Mouse (Mus musculus) embryonic stem cell, embryonic (primary cell): ENCODE measurements around the gene Arid2.

Source experiments
- CTCF ChIA-PET, 4 experiments: fragments of 300-600 bp in 2 of 4; fragments of 350-600 bp in 2 of 4; sonication (Branson Sonifier 250); formaldehyde crosslinking; loops; one replicate each; lab custom pipeline; 2022; ENCODE audit warnings: inconsistent platforms in 2 of 4; lab: Charles Lee
- POLR2A ChIA-PET, 4 experiments: fragments of 300-600 bp in 2 of 4; fragments of 350-600 bp in 2 of 4; sonication (Branson Sonifier 250); formaldehyde crosslinking; loops; one replicate each; lab custom pipeline; 2022; ENCODE audit warnings: antibody characterized with exemption in 4 of 4, inconsistent platforms in 1 of 4; lab: Charles Lee

Gene Arid2

DNA sequence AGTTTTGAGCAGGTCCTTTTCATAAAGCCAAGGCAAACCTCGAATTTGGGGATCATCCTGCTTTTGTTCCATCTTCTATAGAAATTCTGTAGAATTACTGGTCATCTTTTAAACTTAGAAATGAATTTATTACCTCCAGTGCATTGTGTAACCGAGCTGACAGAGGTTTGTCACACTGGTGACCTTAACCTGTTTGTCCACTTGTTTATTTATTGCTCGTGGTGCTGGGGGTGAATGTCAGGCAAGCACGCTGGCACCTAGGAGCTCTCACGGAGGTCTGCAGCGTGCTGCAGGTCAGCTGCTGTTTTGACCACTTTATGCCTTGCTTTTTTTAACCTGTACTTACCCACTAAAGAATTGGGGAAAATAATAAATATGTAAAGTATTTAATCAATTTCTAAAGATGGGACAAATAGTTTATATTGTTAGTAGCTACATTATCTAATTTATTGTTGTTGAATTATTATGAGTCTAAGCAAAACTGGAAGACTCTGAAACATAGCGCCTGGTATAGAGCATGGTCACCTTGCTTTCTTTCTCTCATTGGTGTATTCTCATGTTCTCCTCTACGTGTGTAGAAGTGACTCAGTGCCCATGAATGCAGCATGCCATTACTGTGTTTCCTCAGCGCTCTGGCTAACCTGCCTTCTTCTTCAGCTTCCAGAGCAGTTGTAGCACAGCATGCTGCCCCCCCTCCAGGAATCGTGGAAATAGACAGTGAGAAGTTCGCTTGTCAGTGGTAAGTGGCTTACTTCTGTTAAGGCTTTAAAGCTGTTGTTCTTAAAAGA lies 79.1 kb downstream of the Arid2 start:
- CTCF ChIA-PET: no interaction called here
- POLR2A ChIA-PET: interaction anchor here in 2 of 4 experiments (0.6 to 2.1 kb wide), 5 partner anchors 9 to 191 kb away, joined by 3 to 4 read pairs (median 4); no protein-coding TSS in a partner anchor

DNA sequence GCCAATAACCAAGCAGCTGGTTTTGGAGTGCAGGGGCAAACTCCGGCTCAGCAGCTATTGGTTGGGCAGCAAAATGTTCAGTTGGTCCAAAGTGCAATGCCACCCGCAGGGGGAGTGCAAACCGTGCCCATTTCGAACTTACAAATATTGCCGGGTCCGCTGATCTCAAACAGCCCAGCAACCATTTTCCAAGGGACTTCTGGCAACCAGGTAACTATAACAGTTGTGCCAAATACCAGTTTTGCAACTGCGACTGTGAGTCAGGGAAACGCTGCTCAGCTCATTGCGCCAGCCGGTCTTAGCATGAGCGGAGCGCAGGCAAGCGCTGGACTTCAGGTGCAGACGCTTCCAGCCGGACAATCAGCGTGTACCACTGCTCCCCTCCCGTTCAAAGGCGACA lies 84.0 kb downstream of the Arid2 start:
- POLR2A ChIA-PET: interaction anchor here in 2 of 4 experiments (0.7 to 1.3 kb wide), 4 partner anchors 11 to 27 kb away, joined by 3 to 4 read pairs (median 3); no protein-coding TSS in a partner anchor
- CTCF ChIA-PET: interaction anchor here in 3 of 4 experiments (0.7 to 1.7 kb wide), 3 partner anchors 9 to 232 kb away, joined by 3 to 4 read pairs (median 3); no protein-coding TSS in a partner anchor

DNA sequence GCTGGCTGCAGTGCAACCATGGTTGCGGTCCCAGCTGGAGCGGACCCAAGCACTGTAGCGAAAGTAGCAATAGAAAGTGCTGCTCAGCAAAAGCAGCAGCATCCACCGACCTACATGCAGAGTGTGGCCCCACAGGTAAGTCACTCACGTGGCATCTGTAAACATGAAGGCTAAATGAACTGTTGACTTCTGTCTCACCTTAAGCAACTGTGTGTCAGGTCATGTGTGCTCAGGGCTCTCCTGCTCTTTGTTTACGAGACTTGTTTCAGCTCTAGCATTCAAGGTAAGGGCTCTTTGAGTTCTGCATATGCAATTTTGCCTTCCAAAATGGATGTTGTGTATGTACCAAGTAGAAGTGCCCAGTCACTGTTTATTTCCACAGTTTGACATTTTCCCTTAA lies 85.3 kb downstream of the Arid2 start:
- CTCF ChIA-PET: interaction anchor here in 2 of 4 experiments (1.0 to 1.5 kb wide), 3 partner anchors 10 to 581 kb away, joined by 3 to 5 read pairs (median 4); no protein-coding TSS in a partner anchor
- POLR2A ChIA-PET: interaction anchor here in 2 of 4 experiments (0.8 to 1.7 kb wide), 4 partner anchors 12 to 290 kb away, joined by 3 to 4 read pairs (median 3); no protein-coding TSS in a partner anchor

DNA sequence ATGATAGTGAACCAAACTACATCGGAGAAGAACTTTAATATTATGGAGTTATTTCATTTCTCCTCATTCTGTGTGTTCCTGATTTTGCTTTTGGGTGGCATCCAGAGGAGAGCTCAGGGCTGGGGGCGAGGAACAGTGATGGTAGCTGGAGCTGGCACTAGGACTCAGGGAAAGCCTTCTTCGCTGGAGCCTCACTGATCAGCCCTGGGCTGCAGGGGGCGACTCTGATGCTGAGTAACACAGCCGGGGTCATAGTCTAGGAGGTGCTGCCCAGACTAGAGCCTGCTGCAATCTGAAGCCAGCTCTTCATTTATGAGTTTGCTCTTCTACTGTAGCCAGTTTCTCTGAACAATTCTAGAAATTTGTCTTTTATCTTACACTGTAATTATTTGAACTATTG lies 85.8 kb downstream of the Arid2 start:
- ChIA-PET CTCF (interaction anchor here in 2 of 4 experiments (1.0 to 1.5 kb wide), 5 partner anchors 9 to 580 kb away, joined by 3 to 5 read pairs (median 3); no protein-coding TSS in a partner anchor), POLR2A (interaction anchor here in 3 of 4 experiments (0.7 to 1.7 kb wide), 7 partner anchors 12 to 291 kb away, joined by 3 to 4 read pairs (median 3); no protein-coding TSS in a partner anchor)

DNA sequence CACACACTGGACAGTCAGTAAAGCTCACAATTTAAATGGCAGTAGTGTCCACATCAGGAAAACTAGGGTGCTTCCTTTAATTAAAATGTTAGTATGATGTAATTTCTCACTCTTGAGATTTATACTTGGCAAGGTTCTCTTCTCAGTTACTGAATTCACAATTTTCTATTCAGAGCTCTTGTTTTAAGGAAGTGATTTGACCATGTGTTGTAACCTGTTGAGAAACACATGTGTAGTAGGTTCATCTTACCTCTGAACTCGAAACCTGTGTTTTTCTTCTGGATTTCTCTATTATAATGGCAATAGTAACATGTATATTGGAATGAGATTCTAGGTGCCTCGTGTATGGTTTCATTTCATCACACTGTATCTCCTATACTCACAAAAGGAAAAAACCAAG lies 88.9 kb downstream of the Arid2 start:
- ChIA-PET CTCF (no interaction called here), POLR2A (interaction anchor here in 2 of 4 experiments (0.6 to 1.2 kb wide), 4 partner anchors 12 to 95 kb away, joined by 3 read pairs; no protein-coding TSS in a partner anchor)

DNA sequence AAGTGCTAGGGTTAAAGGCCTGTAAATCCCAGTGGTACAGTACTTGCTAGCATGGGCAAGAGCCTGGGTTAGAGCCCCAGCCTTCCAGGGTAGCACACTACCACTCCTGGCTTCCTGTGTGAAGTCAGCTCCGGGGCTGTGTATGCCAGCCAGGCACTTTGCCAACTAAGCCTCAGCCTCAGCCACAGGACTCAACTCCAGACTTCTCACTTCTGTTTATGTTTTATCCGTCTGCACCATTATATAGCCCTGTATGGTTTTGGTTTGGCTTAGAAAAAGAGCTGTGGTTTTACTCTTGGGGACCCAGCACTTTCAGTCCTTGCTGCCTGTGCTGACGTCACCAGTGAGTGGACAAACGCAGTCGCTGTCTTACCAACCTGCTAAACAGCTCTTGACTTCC lies 89.9 kb downstream of the Arid2 start:
- ChIA-PET CTCF (interaction anchor here in 2 of 4 experiments (0.5 to 0.9 kb wide), 3 partner anchors 32 to 761 kb away, joined by 3 to 5 read pairs (median 4); no protein-coding TSS in a partner anchor), POLR2A (interaction anchor here in 1 of 4 experiments (0.7 to 1.8 kb wide), 6 partner anchors 11 to 192 kb away, joined by 3 to 5 read pairs (median 3); no protein-coding TSS in a partner anchor)

DNA sequence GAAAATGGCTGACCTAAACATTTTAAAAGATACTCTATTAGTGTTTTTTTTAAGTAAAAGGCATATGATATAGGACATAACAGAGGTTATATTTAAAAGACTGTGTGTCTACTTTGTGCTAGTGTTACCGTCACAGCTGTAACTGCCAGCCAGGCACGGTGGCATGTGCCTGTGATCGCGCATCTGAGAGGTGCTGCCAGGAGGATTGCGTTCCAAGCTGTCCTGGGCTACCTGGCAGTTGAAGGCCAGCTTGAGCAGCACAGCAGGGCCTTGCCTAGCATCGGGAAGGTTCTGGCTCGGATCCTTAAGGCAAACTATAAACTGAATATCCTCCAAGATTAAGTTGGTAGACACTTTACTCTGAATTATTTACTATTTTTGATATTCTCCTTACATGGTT lies 90.4 kb downstream of the Arid2 start:
- CTCF ChIA-PET: interaction anchor here in 1 of 4 experiments (0.9 kb wide), 1 partner anchor 32 kb away, joined by 3 read pairs; no protein-coding TSS in a partner anchor
- POLR2A ChIA-PET: interaction anchor here in 2 of 4 experiments (0.5 to 1.8 kb wide), 4 partner anchors 13 to 193 kb away, joined by 3 to 5 read pairs (median 4); no protein-coding TSS in a partner anchor

DNA sequence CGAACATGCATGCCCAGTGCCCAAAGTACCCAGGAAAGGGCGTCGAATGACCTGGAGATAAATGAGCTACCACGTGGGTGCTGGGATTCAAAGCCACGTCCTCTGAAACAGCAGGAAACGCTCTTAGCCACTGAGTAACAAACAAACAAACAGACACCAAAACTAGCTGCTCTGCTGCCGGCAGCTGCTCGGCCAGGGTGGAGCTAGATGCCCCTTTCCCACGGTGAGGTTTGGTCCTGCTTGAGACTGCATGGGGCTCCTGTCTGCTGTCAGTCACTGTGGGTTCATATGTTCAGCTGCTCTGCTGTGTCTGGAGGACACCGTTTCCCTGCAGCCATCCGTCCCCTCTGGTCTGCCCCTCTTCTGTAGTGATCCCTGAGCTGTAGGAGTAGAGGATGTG lies 94.9 kb downstream of the Arid2 start:
- POLR2A ChIA-PET: interaction anchor here in 1 of 4 experiments (0.7 to 0.9 kb wide), 2 partner anchors 27 to 335 kb away, joined by 3 read pairs; no protein-coding TSS in a partner anchor
- CTCF ChIA-PET: interaction anchor here in 2 of 4 experiments (1.0 kb wide), 2 partner anchors 8 to 9 kb away, joined by 3 to 4 read pairs; no protein-coding TSS in a partner anchor

DNA sequence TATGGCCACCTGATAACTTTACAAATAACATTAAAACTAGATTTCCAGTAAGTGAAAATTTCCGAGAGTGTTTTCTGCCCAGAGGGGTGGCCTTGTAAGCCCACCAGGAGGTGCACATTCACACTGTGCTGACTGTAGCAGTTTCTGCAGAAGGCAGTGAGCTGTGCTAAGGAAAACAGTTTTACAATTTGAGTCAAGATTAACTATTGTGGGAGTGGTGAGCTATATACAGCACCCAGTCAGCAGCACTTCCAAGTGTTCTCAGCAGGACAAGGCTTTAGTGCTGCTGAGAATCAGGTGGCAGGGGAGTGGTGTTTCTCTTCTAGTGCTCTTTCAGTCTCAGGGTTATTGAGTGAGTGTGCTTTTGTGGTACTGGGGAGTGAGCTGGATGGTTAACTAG lies 101.2 kb downstream of the Arid2 start:
- ChIA-PET POLR2A (interaction anchor here in 2 of 4 experiments (0.7 to 1.2 kb wide), 5 partner anchors 12 to 251 kb away, joined by 3 to 4 read pairs (median 3); no protein-coding TSS in a partner anchor), CTCF (no interaction called here)

DNA sequence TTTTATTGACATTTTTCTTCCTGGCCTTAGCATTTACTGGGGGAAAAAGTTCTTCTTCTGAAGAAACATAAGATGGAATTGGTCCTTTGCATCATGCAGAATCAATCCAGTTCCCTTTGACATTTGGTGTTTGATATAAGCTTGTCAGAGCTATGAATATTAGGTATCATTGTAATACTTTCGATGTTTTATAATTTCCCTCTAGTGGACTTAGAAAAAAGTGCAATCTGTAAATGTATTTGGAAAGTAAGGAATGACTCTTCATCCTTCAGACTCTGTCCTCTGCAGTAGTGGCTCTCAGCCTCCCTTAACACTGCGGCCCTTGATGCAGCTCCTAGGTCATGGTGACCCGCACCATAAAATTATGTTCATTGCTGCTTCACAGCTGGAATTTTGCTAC lies 105.6 kb downstream of the Arid2 start:
- POLR2A ChIA-PET: interaction anchor here in 2 of 4 experiments (0.7 to 1.8 kb wide), 4 partner anchors 9 to 602 kb away, joined by 4 to 6 read pairs (median 4); no protein-coding TSS in a partner anchor
- CTCF ChIA-PET: interaction anchor here in 2 of 4 experiments (0.7 to 1.3 kb wide), 2 partner anchors 19 to 500 kb away, joined by 3 read pairs; no protein-coding TSS in a partner anchor

DNA sequence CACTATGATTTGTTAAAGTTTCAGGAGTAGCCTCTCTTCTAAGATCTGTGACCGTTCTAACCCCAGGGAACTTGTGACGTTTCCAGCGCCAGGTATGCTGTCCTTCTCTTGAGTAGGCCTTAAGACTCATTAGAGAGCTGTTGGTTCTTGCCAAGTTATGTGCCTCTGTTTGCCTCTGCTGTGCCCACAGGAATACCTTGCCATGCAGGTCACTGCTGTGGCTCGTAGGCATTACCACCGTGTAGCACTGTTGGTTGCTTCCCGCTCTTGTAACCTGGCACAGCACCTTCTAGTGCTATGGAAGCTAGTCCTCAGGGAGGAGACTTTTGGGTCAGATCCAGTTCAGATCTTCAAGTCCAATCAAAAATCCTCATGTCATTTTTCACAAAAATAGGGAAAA lies 107.8 kb downstream of the Arid2 start:
- CTCF ChIA-PET: interaction anchor here in 1 of 4 experiments (0.6 kb wide), 1 partner anchor 1569 kb away, joined by 4 read pairs; the partner anchor contains the start of gene Tmem106c
- POLR2A ChIA-PET: interaction anchor here in 1 of 4 experiments (1.1 to 2.0 kb wide), 3 partner anchors 10 to 23 kb away, joined by 3 to 5 read pairs (median 3); no protein-coding TSS in a partner anchor

DNA sequence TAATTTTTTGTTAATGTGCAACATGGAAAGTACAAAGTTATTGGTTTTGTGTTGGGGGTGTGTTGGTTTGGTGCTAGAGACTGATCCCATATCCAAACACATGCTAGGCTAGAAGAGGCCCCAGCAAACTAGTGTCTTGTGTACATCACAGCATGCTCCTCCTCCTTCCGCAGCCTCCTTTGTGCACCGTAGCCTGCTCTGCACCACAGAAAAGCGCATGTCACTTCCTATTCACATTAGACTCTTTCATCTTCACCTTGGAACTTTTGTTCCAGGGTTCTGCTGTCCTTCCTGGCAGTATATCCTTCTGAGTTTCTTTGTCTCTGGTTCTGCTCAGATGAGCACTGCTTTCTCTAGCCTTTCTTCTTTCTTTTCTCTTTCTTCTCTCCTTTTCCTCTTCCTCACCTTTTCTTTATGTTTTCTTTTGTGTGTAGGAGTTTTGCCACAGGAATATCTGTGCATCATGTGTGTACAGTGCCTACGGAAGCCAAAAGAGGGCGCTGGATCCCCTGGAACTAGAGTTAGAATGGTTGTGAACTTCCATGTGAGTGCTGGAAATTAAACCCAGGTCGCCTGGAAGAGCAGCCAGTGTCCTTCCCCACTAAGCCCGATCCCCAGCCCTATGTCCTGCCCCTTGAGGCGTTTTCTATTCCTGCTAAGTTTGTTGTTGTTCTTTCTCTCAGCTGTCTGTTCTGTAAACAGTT lies 109.5 kb downstream of the Arid2 start:
- POLR2A ChIA-PET: interaction anchor here in 2 of 4 experiments (0.6 to 0.9 kb wide), 2 partner anchors 17 to 46 kb away, joined by 3 to 4 read pairs; no protein-coding TSS in a partner anchor

DNA sequence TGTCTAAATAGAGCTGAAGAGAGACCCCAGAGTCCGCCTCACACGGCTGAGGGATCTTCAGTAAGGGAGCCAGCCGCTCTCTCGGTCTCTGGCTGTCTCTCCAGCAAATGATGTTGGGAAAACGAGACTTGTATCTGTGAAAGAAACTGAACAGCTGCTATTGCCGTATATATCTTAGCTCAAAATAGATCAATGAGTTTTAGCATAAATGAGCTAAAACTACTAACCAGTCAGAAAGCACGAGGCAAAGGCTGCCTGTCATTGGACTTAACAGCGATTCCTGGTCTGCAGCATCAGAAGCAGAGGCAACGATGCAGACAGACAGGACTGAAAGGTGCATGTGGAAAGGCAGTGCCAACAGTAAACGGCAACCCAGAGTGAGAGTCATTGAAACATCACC lies 111.0 kb downstream of the Arid2 start:
- ChIA-PET CTCF (no interaction called here), POLR2A (interaction anchor here in 1 of 4 experiments (1.4 kb wide), 1 partner anchor 25 kb away, joined by 3 read pairs; no protein-coding TSS in a partner anchor)

More for the DNA sequence above, 109.5 kb downstream of the Arid2 start:
- CTCF ChIA-PET: no interaction called here

DNA sequence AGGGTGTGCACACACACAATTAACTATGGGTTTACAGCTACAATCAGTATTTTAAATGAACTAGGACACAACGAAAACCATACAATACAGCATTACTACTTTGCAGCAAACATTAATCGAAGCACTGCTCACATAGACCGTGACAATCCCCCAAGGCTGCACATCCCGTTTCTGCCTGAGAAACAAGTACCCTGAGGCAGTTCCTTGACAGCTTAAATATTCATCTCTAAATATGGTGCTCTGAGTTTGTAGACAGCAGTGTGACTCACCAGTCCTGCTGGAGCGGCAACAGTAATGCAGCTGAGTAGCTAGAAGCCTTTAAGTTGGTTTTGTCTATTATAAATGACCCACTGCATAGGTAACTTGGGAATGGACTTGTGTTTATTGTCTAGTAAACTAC lies 118.2 kb downstream of the Arid2 start:
- ChIA-PET CTCF (no interaction called here), POLR2A (interaction anchor here in 1 of 4 experiments (0.7 to 1.8 kb wide), 4 partner anchors 11 to 32 kb away, joined by 3 to 5 read pairs (median 4); no protein-coding TSS in a partner anchor)

DNA sequence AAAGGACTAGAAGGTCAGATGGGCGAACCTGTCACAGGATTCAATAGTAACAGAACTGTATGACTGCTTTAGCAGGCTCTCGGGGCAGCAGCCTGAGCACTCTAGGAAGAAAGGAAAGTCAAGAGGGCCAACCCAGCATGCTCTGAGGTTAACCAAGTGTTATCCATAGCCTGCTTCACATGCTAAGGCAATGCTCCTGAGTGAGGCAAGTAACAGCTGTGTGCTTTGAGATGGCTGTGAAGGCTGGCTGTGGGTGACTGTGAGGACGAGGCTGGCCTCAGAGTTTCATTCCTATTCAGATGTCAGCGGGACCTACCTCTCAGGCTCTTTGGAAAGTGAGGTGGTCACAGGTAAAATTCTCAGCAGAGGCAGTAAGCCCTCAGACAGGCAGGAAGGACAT lies 118.9 kb downstream of the Arid2 start:
- ChIA-PET CTCF (no interaction called here), POLR2A (interaction anchor here in 2 of 4 experiments (0.8 to 1.8 kb wide), 3 partner anchors 11 to 16 kb away, joined by 3 to 5 read pairs (median 3); no protein-coding TSS in a partner anchor)

DNA sequence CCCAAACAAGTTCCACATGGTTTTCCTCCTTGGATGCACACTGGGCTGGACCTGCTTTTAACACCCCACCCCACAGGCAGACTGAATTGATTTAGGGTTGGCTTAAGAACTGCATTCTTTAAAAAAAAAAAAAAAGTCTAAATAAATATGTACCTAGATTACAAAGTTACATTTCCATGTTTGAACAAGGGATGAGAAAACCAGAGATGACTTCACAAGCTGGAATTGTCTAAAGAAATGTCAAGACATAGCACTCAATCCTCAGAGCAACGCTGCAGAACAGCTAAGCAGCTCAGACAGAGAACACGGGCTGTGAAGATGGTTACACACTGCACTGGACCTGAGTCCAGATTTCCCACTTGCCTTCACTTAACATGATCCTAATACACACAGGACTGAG lies 119.8 kb downstream of the Arid2 start:
- ChIA-PET CTCF (interaction anchor here in 1 of 4 experiments (0.8 kb wide), 1 partner anchor 90 kb away, joined by 3 read pairs; no protein-coding TSS in a partner anchor), POLR2A (interaction anchor here in 3 of 4 experiments (0.7 to 1.7 kb wide), 8 partner anchors 10 to 547 kb away, joined by 3 to 5 read pairs (median 4); no protein-coding TSS in a partner anchor)

DNA sequence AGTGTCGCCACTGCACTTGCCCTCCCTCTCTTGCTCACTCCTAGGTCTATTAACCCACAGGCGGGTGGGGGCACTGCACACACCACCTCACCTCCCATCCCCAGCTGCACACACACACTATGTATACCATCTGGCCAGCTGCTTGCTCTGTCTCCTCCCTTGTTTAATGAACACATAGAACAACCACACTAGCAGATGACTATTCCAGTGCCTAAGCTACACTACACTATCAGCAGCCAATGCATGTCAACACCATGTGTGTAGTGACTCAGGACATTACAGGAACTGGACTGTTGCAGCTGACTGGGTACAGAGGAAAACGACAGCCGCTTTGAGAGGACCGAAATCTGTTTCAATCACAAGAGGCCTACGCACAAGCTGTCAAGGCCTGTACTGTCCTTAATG lies 121.4 kb downstream of the Arid2 start:
- POLR2A ChIA-PET: interaction anchor here in 2 of 4 experiments (0.7 to 2.6 kb wide), 11 partner anchors 9 to 120 kb away, joined by 3 to 14 read pairs (median 4); partner anchors contain the start of gene Scaf11 (in 1 of the 2)
- CTCF ChIA-PET: interaction anchor here in 1 of 4 experiments (0.8 kb wide), 1 partner anchor 34 kb away, joined by 4 read pairs; no protein-coding TSS in a partner anchor
